Mouse (Mus musculus) heart, postnatal 0 days (tissue): Measurements from ENCODE around the gene Ttll7.
A peak's percentile ranks its signal among the peaks of the same experiment; 100 is the strongest.

Source experiments
- CTCF ChIP-seq: IDR thresholded peaks from 2 replicates; pipeline ENCODE4 v1.5.1; 2016; ENCODE audit warnings: antibody characterized with exemption, control low read depth, low read depth
- EP300 ChIP-seq: IDR thresholded peaks from 2 replicates; pipeline ENCODE4 v1.6.1; 2016; ENCODE audit warnings: antibody characterized with exemption, low read depth

GRCm38 (mm10) chr3:146866563-146866962 lies 14.4 kb downstream of the Ttll7 start:
- TF ChIP-seq CTCF, result peak; percentile 37
- no peak for TF ChIP-seq EP300
